Mouse (Mus musculus): ENCODE data around the gene Disc1. TPM values are rescaled to one million over a fixed set of nuclear protein-coding genes. Genes with fewer than 3 reads are reported as not detected.

The Disc1 gene
- polyA plus RNA-seq, 2 experiments from 2014 or later = 0.37 to 0.56 TPM

- no peak for ATAC-seq
Measured at GRCm38 (mm10) chr8:125130835-125131234, 76.8 kb downstream of the Disc1 start.

GRCm38 (mm10) chr8:125131265-125131664 lies 77.3 kb downstream of the Disc1 start:
- no peak for ATAC-seq

- ATAC-seq = no peak
Measured at GRCm38 (mm10) chr8:125133685-125134114, 79.7 kb downstream of the Disc1 start.

GRCm38 (mm10) chr8:125134876-125135275 lies 80.9 kb downstream of the Disc1 start:
- ATAC-seq = no peak

GRCm38 (mm10) chr8:125139689-125140150 lies 85.7 kb downstream of the Disc1 start:
- no peak for ATAC-seq

- ATAC-seq = no peak
Measured at GRCm38 (mm10) chr8:125140965-125141364, 87.0 kb downstream of the Disc1 start.

GRCm38 (mm10) chr8:125156863-125157640 lies 103.1 kb downstream of the Disc1 start:
- no peak for ATAC-seq

- no peak for ATAC-seq
Measured at GRCm38 (mm10) chr8:125157641-125158005, 103.6 kb downstream of the Disc1 start.

- ATAC-seq = no peak
Measured at GRCm38 (mm10) chr8:125159387-125159786, 105.4 kb downstream of the Disc1 start.

- ATAC-seq = no peak
Measured at GRCm38 (mm10) chr8:125163491-125163890, 109.5 kb downstream of the Disc1 start.

GRCm38 (mm10) chr8:125163906-125164305 lies 109.9 kb downstream of the Disc1 start:
- no peak for ATAC-seq

GRCm38 (mm10) chr8:125165505-125166446 lies 111.8 kb downstream of the Disc1 start:
- no peak for ATAC-seq

- no peak for ATAC-seq
Measured at GRCm38 (mm10) chr8:125166545-125166944, 112.5 kb downstream of the Disc1 start.

- no peak for ATAC-seq
Measured at GRCm38 (mm10) chr8:125166988-125167387, 113.0 kb downstream of the Disc1 start.

- ATAC-seq = no peak
Measured at GRCm38 (mm10) chr8:125169628-125170027, 115.6 kb downstream of the Disc1 start.

- ATAC-seq = no peak
Measured at GRCm38 (mm10) chr8:125171531-125171930, 117.5 kb downstream of the Disc1 start.

GRCm38 (mm10) chr8:125174237-125174636 lies 120.2 kb downstream of the Disc1 start:
- ATAC-seq = no peak

- no peak for ATAC-seq
Measured at GRCm38 (mm10) chr8:125174851-125175250, 120.9 kb downstream of the Disc1 start.

GRCm38 (mm10) chr8:125175661-125176060 lies 121.7 kb downstream of the Disc1 start:
- ATAC-seq = no peak

- ATAC-seq = no peak
Measured at GRCm38 (mm10) chr8:125177091-125177490, 123.1 kb downstream of the Disc1 start.

- no peak for ATAC-seq
Measured at GRCm38 (mm10) chr8:125177958-125178357, 124.0 kb downstream of the Disc1 start.

GRCm38 (mm10) chr8:125183548-125184451 lies 129.8 kb downstream of the Disc1 start:
- ATAC-seq = peak; percentile 79

Measured in activated CD4-positive, CD25-positive, alpha-beta regulatory T cell, adult 4 months (primary cell).